Mouse (Mus musculus) ES-E14 (cell line): Measurements from ENCODE around the gene Gm5294.

Source experiments
- CHD2 ChIP-seq: IDR thresholded peaks from 2 replicates; pipeline ENCODE4 v1.6.1; 2014; ENCODE audit warnings: mild to moderate bottlenecking, low read depth, low read length, inconsistent platforms
- ZNF384 ChIP-seq: IDR thresholded peaks from 2 replicates; pipeline ENCODE4 v1.6.1; 2012; ENCODE audit warnings: low read depth, low read length, inconsistent platforms

DNA sequence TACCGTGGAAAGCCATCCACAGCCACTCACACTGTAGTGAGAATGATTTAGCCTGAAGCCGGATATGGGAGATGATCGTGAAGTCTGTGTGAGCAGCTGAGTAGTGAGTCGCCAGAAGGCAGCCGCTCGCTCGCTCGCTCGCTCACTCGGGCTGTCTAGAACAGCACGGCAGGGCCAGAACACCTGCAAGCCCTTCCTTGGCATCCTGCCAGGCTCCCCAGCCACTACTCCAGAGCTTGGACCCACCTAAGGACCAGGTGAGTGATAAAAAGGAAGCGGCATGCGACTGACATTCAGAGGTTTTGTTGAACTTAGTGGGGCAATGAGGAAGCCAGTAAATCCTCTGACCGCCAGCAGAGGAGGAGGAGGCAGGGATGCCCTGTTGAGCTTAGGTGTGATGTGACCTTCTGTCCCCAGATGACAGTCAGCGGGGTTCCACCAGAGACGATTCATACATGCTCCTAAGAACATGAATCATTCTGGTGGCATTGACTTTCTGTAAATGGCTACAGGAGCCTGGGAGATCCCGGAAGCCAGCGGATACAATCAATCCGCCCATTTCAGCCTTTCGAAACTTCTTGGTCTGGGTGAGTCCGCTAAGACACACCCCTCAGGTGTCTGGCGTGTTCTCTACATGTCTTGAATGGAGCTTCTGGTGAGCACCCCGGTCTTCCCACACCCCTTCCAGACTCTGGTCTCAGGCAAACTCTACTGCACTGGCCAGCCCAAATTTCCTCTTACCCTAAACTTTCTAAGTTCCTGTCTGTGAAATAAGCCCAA lies 30.0 kb downstream of the Gm5294 start:
- TF ChIP-seq CHD2 = no peak
- TF ChIP-seq ZNF384 = no peak
